Comparison of ENCODE assay signal across 13 mouse cellular contexts in genomic region chr6:91322001-91322772, GRCm38 (mm10).
DNase-seq lines count a peak whose midpoint lies in the region; ATAC-seq and TF ChIP-seq lines count a peak whose summit lies in the region.
"Had no signal": no experiment of that assay in that cellular context is flagged by ENCODE, and none has a peak within 500 bp of the region (broad histone marks: within the 10 kb centered on the region; RNA-seq: fewer than 3 reads in every experiment).

No protein-coding gene starts in this region.

- DNase-seq in forebrain, embryonic 14.5 days (ENCODE audit: low spot score) = peak; percentile 77
- DNase-seq in embryo, embryonic 11 days = no peak
- no peak for DNase-seq in kidney, adult 8-10 months
- DNase-seq: cerebellum, adult 8-10 months; heart, postnatal 4 days; kidney, adult 9 months; liver; lung, adult 2 months; right cerebral cortex, postnatal 25 days had no signal

- H3K9ac ChIP-seq in forebrain, embryonic 14.5 days (ENCODE audit: low read length) = no peak overlapping the region
- H3K9ac ChIP-seq in hindbrain, embryonic 13.5 days = no peak overlapping the region
- H3K9ac ChIP-seq in midbrain, embryonic 12.5 days (replicated peaks) = no peak overlapping the region
- H3K9ac ChIP-seq in kidney, embryonic 16.5 days (replicated peaks; ENCODE audit: low read length) = no peak overlapping the region

- H3K4me1 ChIP-seq in forebrain, embryonic 14.5 days (ENCODE audit: control insufficient read depth, insufficient read depth, low read length) = peaks cover 15% of the 10 kb centered on the region
- peaks cover 29% of the 10 kb centered on the region for H3K4me1 ChIP-seq in hindbrain, embryonic 13.5 days (replicated peaks)
- peaks cover 20% of the 10 kb centered on the region for H3K4me1 ChIP-seq in midbrain, embryonic 12.5 days
- H3K4me1 ChIP-seq in olfactory bulb, adult 2 months (ENCODE audit: control insufficient read depth, insufficient read depth, low read length) = peaks cover 37% of the 10 kb centered on the region
- no peaks in the 10 kb centered on the region for H3K4me1 ChIP-seq in kidney, embryonic 16.5 days (ENCODE audit: insufficient read depth, low read length)

- no peak overlapping the region for H3K4me2 ChIP-seq in forebrain, embryonic 14.5 days (ENCODE audit: low read length)
- H3K4me2 ChIP-seq in hindbrain, embryonic 13.5 days = no peak overlapping the region
- no peak overlapping the region for H3K4me2 ChIP-seq in midbrain, embryonic 12.5 days (replicated peaks)
- no peak overlapping the region for H3K4me2 ChIP-seq in kidney, embryonic 16.5 days (replicated peaks; ENCODE audit: low read depth, low read length)

- TF ChIP-seq CTCF in olfactory bulb, adult 2 months (IDR thresholded peaks at IDR 0.05; ENCODE audit: insufficient read depth, low read depth, low read length) = no peak

- H3K9me3 ChIP-seq in forebrain, embryonic 14.5 days (replicated peaks; ENCODE audit: control insufficient read depth, low read length) = no peaks in the 10 kb centered on the region
- H3K9me3 ChIP-seq in hindbrain, embryonic 13.5 days = peaks cover 8% of the 10 kb centered on the region; the same call in 1 of the 2 replicates
- peaks cover 5% of the 10 kb centered on the region; the same call in 1 of the 2 replicates for H3K9me3 ChIP-seq in midbrain, embryonic 12.5 days
- peaks cover 6% of the 10 kb centered on the region; the same call in 1 of the 2 replicates for H3K9me3 ChIP-seq in kidney, embryonic 16.5 days (ENCODE audit: low read length)

- 62% methylated on average over 9 of the region's 9 CpGs for WGBS in forebrain, embryonic 14.5 days
- 58% methylated on average over 9 of the region's 9 CpGs for WGBS in hindbrain, embryonic 13.5 days
- WGBS in midbrain, embryonic 12.5 days = 86% methylated on average over 9 of the region's 9 CpGs
- WGBS in olfactory bulb, adult 2 months = 51% methylated on average over 9 of the region's 9 CpGs
- 89% methylated on average over 9 of the region's 9 CpGs for WGBS in kidney, embryonic 16.5 days

- H3K36me3 ChIP-seq in forebrain, embryonic 14.5 days (ENCODE audit: control insufficient read depth, insufficient read depth, low read length) = no peaks in the 10 kb centered on the region
- H3K36me3 ChIP-seq in hindbrain, embryonic 13.5 days = no peaks in the 10 kb centered on the region
- H3K36me3 ChIP-seq in midbrain, embryonic 12.5 days = no peaks in the 10 kb centered on the region
- H3K36me3 ChIP-seq in kidney, embryonic 16.5 days (ENCODE audit: insufficient read depth, low read length) = no peaks in the 10 kb centered on the region

- no peak for TF ChIP-seq POLR2A in olfactory bulb, adult 2 months (IDR thresholded peaks at IDR 0.05; ENCODE audit: insufficient read depth, low read depth, low read length)

- peak overlapping the region; percentile 83 for H3K27ac ChIP-seq in forebrain, embryonic 14.5 days (ENCODE audit: low read depth, low read length)
- H3K27ac ChIP-seq in hindbrain, embryonic 13.5 days = peak overlapping the region; percentile 68
- 0 out of 2 replicates have a peak overlapping the region, but pooled peaks have one; percentile 21 for H3K27ac ChIP-seq in midbrain, embryonic 12.5 days (replicated peaks)
- H3K27ac ChIP-seq in olfactory bulb, adult 2 months (ENCODE audit: insufficient read depth, low read depth, low read length) = peak overlapping the region; percentile 45; the same call in 1 of the 2 replicates
- no peak overlapping the region for H3K27ac ChIP-seq in kidney, embryonic 16.5 days (ENCODE audit: low read length)

- no peak overlapping the region for H3K4me3 ChIP-seq in forebrain, embryonic 14.5 days (ENCODE audit: low read depth, low read length)
- H3K4me3 ChIP-seq in hindbrain, embryonic 13.5 days = no peak overlapping the region
- no peak overlapping the region for H3K4me3 ChIP-seq in midbrain, embryonic 12.5 days
- H3K4me3 ChIP-seq in olfactory bulb, adult 2 months (ENCODE audit: insufficient read depth, low read depth, low read length) = no peak overlapping the region
- no peak overlapping the region for H3K4me3 ChIP-seq in kidney, embryonic 16.5 days (ENCODE audit: low read length)

- H3K27me3 ChIP-seq in forebrain, embryonic 14.5 days (replicated peaks; ENCODE audit: control insufficient read depth, insufficient read depth, low read length) = no peaks in the 10 kb centered on the region
- H3K27me3 ChIP-seq in hindbrain, embryonic 13.5 days = no peaks in the 10 kb centered on the region; the same call in 1 of the 2 replicates
- peaks cover 33% of the 10 kb centered on the region for H3K27me3 ChIP-seq in midbrain, embryonic 12.5 days
- H3K27me3 ChIP-seq in kidney, embryonic 16.5 days (ENCODE audit: insufficient read depth, low read length) = no peaks in the 10 kb centered on the region

- peak; percentile 84 for ATAC-seq in forebrain, embryonic 14.5 days
- peak; percentile 72 for ATAC-seq in hindbrain, embryonic 13.5 days (ENCODE audit: low FRiP score)
- ATAC-seq in midbrain, embryonic 12.5 days (ENCODE audit: low FRiP score, low read depth) = peak; percentile 41; the same call in 1 of the 2 replicates
- ATAC-seq in kidney, embryonic 16.5 days (ENCODE audit: low FRiP score, low TSS enrichment) = no peak
